Mouse (Mus musculus) heart, postnatal 10 days (tissue): ENCODE measurements around the gene Acd. TPM values are rescaled to one million over a fixed set of nuclear protein-coding genes. Genes with fewer than 3 reads are reported as not detected.

Source experiments
- DNase-seq, 2 experiments: peaks; one replicate each; pipeline ENCODE4 v3.0.0; 2021
- intact Hi-C: fragments of 180-260 bp; cut with DNase I; formaldehyde crosslinking; loops from one replicate; pipeline ENCODE4 v1.15.1; 2025
- total RNA-seq, 2 experiments: library from RNA; stranded (reverse); gene quantifications; 2 replicates each; pipeline ENCODE4 v1.2.3; 2021

The Acd gene
- total RNA-seq, 2 experiments from 2014 or later = 20.8 to 21.2 TPM

- DNase-seq = no peak
- intact Hi-C loops = no loop called here
Observed at GRCm38 (mm10) chr8:105702731-105703415, 2.0 kb upstream of the Acd start.

GRCm38 (mm10) chr8:105702001-105702401 lies 1.1 kb upstream of the Acd start:
- no peak for DNase-seq
- intact Hi-C loops = no loop called here

- intact Hi-C loops = no loop called here
- no peak for DNase-seq
Observed at GRCm38 (mm10) chr8:105700566-105700965, 336 bp downstream of the Acd start.

- no peak for DNase-seq
- intact Hi-C loops = no loop called here
Observed at GRCm38 (mm10) chr8:105699488-105700215, 1.2 kb downstream of the Acd start.

GRCm38 (mm10) chr8:105698734-105699133 lies 2.2 kb downstream of the Acd start:
- DNase-seq = no peak
- intact Hi-C loops = no loop called here

- intact Hi-C loops = no loop called here
- no peak for DNase-seq
Observed at GRCm38 (mm10) chr8:105697196-105697780, 3.6 kb downstream of the Acd start.

GRCm38 (mm10) chr8:105695080-105695780 lies 5.7 kb downstream of the Acd start:
- no peak for DNase-seq
- intact Hi-C loops = no loop called here

- no peak for DNase-seq
- intact Hi-C loops = no loop called here
Observed at GRCm38 (mm10) chr8:105694051-105694799, 6.7 kb downstream of the Acd start.

- peak; percentile 74 to 84 for DNase-seq
- intact Hi-C loops = no loop called here
Observed at GRCm38 (mm10) chr8:105693648-105694047, 7.3 kb downstream of the Acd start.

GRCm38 (mm10) chr8:105692449-105693182 lies 8.3 kb downstream of the Acd start:
- intact Hi-C loops = no loop called here

GRCm38 (mm10) chr8:105690978-105691377 lies 9.9 kb downstream of the Acd start:
- DNase-seq = no peak
- intact Hi-C loops = no loop called here

More at GRCm38 (mm10) chr8:105692449-105693182, 8.3 kb downstream of the Acd start:
- no peak for DNase-seq

- DNase-seq = no peak
- intact Hi-C loops = loop anchor here (5.0 kb wide), 1 partner anchor 123 kb away; the partner anchor contains the start of gene Atp6v0d1
Observed at GRCm38 (mm10) chr8:105689983-105690360, 10.9 kb downstream of the Acd start.

- intact Hi-C loops = loop anchor here (5.0 kb wide), 1 partner anchor 122 kb away; the partner anchor contains the start of gene Atp6v0d1
- DNase-seq = no peak
Observed at GRCm38 (mm10) chr8:105689256-105689982, 11.5 kb downstream of the Acd start.

- no peak for DNase-seq
- intact Hi-C loops = loop anchor here (5.0 kb wide), 1 partner anchor 121 kb away; the partner anchor contains the start of gene Atp6v0d1
Observed at GRCm38 (mm10) chr8:105688242-105688752, 12.6 kb downstream of the Acd start.

GRCm38 (mm10) chr8:105687512-105687911 lies 13.4 kb downstream of the Acd start:
- no peak for DNase-seq
- intact Hi-C loops = loop anchor here (5.0 kb wide), 1 partner anchor 120 kb away; the partner anchor contains the start of gene Atp6v0d1

- DNase-seq = no peak
- intact Hi-C loops = loop anchor here (5.0 kb wide), 1 partner anchor 119 kb away; the partner anchor contains the start of gene Atp6v0d1
Observed at GRCm38 (mm10) chr8:105686551-105686950, 14.4 kb downstream of the Acd start.

GRCm38 (mm10) chr8:105685796-105686308 lies 15.1 kb downstream of the Acd start, which contains the start of gene Carmil2:
Carmil2 (plus strand) TSS chr8:105686274.
- intact Hi-C loops = loop anchor here (2.0 to 5.0 kb wide), 3 partner anchors 63 to 119 kb away; partner anchors contain the start of gene Atp6v0d1
- DNase-seq = peak; percentile 69 to 79

GRCm38 (mm10) chr8:105685325-105685724 lies 15.6 kb downstream of the Acd start:
- no peak for DNase-seq
- intact Hi-C loops = loop anchor here (2.0 to 5.0 kb wide), 3 partner anchors 63 to 118 kb away; partner anchors contain the start of gene Atp6v0d1
